Mouse (Mus musculus): ENCODE measurements at regions not wholly inside any gene's neighbourhood (a gene's known extent, or its start where the extent isn't known, plus 50 kb on each side); places are given as distances from the start of the nearest gene placed in this dataset.

- no peak for DNase-seq
These were observed 89.0 kb upstream of the Fam241a start for GRCm38 (mm10) chr3:127985165-127985564.

DNA sequence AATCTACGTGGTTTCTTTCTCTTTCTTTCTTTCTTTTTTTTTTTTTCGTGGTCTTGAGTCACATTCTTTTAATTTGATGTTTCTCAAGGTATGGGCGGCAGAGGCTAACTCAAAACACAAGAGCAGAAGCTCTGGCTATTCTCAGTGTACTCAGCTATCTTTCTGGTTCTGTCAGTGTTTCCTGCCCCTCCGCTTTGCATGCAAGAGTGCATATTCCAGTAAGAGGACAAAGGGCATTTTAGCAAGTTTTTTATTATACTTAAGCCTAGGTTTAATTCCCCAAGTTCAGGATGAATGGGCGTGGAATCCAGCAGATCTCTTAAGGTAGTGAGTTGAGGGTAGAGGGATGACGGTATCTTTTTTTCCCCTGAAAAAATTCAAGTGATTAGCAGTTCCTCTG lies 81.1 kb upstream of the Fam241a start:
- DNase-seq = no peak

GRCm38 (mm10) chr3:127970891-127971290 lies 74.8 kb upstream of the Fam241a start:
- DNase-seq = peak; percentile 55

GRCm38 (mm10) chr3:127967170-127967569 lies 71.0 kb upstream of the Fam241a start:
- no peak for DNase-seq

- DNase-seq = no peak
These were observed 70.1 kb upstream of the Fam241a start for GRCm38 (mm10) chr3:127966214-127966613.

DNA sequence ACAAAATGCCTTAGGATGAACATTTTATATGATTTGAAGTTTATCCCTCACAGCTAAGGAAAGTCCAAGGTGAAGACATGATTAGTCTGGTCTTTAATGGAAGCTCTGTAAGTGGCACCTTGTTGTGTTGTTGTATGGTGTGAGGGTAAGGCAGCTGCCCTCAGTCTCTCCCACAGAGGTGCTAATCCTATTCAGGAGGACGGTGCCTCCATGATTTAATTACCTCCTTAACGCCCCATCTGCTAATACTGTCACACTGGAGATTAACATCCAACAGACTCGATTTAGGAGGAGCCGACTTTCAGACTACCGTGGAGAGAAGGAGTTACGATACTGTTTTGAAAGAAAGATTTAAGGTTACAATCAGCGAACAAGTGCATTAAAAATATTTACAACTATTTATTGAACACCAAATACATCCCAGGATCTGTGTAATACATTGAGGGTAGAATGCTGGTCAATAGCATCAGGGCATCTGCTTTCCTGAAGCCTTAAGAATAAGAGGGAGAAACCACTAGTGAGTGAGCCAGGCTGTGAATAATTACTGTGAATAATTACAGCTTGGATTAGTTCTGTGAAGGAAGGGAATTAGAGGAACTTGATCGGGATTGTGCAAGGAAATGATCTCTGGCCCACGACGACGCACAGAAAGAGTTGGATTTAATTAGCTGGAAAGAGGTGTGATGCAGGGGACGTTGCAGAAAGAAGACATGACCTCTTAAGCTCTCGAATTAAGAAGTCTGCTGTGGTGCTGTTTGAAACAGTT lies 63.0 kb upstream of the Fam241a start:
- no peak for DNase-seq

DNA sequence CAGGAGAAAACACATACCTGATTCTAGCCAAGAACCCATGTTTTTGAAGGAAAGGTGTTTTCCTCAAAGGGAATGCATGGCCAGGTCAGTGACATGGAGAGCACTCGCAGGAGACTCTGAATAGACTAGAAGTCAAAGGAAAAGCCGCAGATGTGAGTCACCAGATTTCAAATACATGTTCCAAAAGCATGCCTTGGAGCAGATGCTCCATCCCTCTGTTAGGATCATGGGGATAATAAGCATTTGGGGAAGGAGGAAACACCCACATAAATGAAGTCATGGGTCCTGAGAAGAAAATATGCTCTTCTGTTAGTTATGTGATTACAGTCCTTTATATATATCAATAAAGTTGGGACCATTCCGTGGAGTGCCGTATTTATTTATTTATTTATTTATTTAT lies 58.7 kb upstream of the Fam241a start:
- no peak for DNase-seq

DNA sequence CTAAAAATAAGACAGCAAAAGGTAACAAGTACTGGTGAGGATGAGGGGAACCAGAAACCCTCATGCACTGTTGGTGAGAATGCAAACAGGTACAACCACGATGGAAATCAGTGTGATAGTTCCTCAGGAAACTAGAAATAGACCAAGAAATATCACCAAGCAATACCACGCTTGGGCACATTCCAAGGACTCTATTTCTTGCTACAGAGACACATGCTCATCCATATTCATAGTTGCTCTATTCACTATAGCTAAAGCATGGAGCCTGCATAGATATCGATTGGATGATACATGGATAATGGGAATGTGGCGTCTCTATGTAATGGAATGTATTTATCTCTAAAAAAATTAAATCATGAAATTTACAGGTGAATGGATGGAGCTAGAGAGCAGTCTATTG lies 57.5 kb upstream of the Fam241a start:
- no peak for DNase-seq

DNA sequence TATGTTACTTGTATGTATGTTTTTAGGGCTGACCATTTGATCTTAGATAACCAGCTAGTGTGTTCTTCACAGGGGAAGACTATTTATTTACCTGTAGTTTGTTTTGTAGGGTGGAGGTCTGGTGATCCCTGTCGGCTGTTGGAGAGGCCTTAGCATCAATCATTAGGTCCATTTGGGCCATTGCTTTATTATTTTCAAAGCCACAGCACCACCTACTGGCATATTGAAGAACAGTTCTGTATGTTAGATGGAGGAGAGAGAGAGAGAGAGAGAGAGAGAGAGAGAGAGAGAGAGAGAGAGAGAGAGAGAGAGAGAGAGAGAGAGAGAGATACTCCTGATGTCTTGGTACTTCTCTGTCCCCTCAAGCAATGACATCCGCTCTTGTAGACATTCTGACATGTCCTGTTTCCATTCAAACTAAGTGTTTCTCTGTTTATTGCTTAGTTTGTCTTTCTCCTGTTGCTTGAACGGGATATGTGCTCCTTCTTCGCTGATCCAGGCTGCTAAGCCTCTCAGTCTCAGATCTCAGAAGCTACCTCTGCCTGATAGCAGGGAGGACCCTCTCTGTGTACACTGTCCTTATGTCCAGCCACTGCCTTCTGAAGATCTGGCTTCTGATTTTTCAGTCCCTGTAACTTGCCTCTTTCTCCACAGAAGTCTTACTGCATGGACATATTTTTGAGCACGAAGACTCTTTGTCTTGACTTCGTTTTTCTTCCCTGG lies 52.9 kb upstream of the Fam241a start:
- peak; percentile 70 for DNase-seq

DNA sequence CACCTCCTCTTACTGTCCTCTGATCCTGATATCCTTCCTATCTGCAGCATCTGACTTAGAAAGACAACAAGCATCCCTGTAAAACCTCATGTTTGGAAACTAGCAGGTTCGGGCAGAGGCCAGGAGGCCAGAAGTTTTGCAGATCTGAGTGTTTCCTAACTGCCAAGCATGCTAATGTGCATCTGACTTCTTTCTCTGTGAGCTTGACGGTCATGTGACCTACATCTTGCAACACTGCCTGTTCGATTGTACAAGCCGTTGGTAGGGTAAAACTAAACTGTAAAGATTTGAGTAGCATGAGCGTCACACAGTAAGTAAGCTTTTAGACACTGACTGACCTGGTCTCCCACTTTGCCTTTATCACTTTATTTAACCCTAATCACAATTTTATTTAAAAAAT lies 52.2 kb upstream of the Fam241a start:
- peak; percentile 8 for DNase-seq
